Mouse (Mus musculus): Measurements from ENCODE around the gene Bfsp2. TPM values are rescaled to one million over a fixed set of nuclear protein-coding genes. Genes with fewer than 3 reads are reported as not detected.
"Not testable (repeated sequence)": the region's sequence is repeated elsewhere in the genome, so short reads cannot be mapped to it uniquely, and the experiment has no call there.

Bfsp2 gene
- total RNA-seq, 2 experiments from 2014 or later = 1.3 TPM; not detected in 1

DNA sequence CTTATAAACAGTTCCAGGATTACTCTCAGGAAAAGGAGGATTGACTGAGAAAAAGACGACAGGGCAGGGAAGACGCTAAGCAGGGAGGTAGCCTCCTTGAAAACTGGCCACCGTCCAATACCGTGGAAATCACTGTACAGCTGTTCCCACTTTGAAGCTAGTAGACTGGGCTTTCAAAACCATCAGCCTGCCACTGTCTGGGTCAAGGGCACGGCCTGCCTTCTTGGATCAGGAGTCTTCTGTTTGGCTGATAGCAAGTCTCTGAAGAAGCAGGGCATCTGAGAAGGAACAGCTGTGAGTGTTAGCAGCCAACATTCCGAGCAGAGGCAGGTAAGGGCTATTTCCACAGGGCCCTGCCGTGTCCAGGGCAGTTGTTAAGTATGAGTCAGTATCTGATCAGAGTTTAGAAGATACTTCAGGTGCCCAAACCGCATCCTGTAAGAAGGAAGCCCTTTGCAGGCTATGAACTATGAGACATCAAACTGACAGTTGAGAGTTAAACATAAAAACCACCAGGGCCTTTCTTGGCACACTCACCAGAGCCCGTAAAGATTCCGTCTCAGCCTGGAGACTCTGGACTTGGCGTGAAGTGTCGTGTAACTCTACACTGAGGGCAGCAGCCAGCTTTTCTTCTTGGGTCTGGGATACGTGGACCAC lies 48.0 kb downstream of the Bfsp2 start:
- peak; percentile 63 for ATAC-seq (ENCODE audit: poor library complexity, severe bottlenecking)

DNA sequence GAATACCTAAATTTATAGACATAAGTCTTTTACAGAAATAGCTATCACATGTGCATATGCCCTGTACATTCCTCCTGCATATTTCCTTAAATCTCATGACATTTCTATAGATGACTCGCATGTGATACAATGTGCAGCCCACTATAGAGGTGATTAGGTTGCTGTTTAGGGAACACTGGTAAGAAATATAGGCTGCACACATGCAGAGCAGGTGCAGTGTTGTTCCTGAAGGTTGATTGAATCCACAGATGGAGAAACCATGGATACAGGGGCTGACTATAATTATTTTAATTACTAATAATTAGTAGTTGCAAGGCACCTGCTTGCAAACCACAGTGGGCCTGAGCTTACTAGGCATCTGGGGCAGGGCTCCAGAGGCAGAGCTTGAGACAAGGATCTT lies 48.5 kb downstream of the Bfsp2 start:
- ATAC-seq (ENCODE audit: poor library complexity, severe bottlenecking) = no peak

DNA sequence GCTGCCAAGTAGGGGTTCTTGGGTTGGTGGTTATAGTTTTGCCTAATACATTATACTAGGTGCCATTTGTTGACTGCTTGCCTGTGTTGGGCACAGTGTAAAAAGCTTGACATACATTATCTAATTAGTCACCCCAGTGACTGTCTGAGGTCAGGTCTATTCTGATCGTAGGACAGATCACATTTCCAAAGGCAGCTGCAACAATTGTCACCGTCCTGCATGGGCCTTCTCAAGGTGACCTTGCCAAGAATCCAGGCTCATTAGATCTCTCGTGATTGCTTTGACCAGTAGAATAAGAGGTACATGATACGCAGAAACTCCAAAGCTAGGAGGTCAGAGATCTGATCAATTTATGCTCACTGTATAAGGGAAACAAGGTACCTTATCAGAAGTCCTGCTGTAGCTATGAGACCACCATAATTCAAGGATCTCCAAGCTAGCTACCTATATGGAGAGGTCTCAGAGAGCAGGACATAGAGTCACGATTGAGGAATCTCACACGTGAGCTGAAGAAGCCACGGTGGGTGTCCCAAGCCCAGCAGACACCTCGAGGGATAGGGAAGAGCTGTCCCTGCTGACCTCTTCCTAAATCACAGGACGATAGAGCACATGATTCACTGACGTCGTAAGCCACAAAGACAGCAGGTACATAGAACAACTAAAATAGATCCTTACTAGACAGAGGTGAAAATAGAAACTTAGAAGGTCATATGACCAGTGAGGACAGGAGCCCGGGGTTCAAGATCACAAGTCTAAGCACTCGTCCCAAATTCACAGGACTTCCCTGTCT lies 49.6 kb downstream of the Bfsp2 start:
- no peak for ATAC-seq (ENCODE audit: poor library complexity, severe bottlenecking)

DNA sequence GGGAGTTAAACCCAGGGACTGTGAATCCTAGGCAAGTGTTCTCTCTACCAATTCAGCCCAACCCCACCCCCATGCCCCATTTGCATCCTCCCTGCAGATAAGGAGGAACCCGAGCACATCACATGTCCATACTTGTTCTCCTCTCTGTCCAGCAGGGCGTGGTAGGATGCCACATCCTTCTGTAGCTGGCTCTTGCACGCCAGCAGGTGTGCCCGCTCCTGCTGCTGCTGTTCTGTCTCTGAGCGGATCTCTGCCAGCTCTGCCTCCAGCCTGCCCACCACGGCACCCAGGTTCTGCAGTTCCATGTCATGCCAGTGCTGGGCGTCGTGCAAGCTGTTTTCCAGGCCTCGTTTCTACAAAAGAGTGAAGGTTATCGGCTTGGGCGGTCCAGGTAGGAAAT lies 53.8 kb downstream of the Bfsp2 start:
- no peak for ATAC-seq (ENCODE audit: poor library complexity, severe bottlenecking)

DNA sequence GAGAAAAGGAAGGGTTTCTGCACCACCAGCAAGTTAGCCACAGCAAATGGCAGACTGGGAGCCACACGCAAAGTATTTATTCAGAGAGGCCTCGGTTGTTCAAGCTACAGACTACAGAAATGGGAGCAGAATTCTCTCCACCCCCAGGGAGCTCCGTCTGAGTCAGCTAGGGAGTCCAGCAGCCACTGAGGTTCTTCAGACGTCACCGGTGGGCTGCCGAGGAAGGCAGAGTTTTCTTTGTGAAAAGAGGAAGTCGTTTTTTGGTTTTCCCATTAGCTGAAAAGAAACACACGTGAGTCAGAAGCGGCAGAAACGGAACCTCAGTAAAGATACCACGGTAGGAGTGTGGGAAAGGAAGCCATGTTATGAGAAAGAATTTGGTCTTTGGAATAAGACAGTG lies 55.4 kb downstream of the Bfsp2 start:
- peak; percentile 93 for ATAC-seq (ENCODE audit: poor library complexity, severe bottlenecking)

DNA sequence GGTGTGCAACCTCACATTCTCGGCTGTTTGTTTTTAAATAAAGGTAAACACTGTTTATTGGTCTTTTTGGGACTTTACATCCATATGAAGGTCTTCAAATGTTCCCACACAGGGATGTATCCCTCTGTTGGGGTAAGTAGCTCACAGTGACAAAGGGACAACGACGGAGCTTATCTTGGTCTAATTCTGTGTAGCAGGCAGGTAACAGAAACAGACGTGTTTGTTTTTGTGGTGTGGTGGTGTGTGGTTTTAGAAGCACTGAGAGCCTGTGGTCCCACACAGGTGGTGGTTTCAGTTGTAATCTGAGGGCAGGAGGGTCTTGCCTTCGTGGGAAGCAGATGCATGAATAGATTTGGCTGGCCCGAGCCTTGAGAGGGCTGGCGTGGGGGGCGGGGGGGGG lies 56.3 kb downstream of the Bfsp2 start:
- ATAC-seq (ENCODE audit: poor library complexity, severe bottlenecking) = no peak

DNA sequence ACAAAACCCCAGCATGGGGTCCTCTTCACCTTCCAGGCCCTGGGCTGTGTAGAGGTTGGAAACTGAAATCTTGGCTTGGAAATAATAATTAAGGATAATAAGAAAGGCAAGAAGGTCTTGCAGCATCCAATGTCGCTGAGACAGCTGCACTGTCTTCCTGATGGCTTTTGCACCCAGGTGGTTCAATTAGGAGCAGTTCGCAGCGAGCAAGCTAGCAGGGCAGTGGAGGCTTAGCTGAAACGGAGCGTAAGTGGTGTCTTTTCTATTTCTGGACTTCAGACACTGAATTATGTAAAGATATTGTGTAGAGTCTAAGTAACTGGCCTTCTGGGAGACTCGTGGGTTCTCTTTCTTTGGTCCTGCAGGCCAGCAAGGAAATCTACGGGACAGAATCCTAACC lies 56.8 kb downstream of the Bfsp2 start:
- no peak for ATAC-seq (ENCODE audit: poor library complexity, severe bottlenecking)

DNA sequence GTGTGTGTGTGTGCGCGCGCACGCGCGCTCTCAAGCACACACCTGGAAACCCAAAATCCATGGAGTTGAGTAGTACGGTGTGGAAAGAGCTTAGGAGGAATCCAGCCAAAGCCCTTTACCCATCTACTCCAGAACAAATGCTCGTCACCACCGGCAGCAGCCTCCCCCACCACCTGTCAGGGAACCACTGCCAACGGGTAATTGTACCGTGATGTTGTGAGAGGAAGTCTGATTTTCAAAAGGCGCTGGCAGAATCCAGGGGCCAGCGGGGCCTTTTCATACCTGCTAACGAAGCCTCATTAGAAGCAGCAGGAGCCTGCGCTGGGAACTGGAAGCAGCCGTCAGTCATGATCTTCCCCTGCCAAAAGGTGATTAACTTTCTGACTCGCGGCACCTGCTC lies 57.4 kb downstream of the Bfsp2 start:
- ATAC-seq (ENCODE audit: poor library complexity, severe bottlenecking) = no peak

DNA sequence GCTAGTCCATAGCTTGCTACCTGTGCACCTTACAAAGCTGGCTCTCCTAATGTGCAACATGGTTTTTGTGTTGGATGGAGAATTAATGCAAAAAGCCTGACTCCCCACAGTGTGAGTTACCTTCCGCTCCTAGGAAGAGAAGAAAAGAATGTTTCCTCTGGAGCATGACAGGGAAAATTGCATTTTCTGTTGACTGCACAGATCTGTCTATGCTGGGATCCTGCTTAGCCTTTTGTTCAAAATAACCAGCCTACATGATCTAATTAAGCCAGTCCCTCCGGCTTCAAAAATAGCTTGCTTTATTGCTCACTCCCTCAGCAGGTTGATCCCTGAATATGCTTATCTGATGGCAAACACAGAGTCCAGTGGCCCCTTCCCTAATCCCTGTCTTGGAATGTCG lies 59.4 kb downstream of the Bfsp2 start:
- ATAC-seq (ENCODE audit: poor library complexity, severe bottlenecking) = no peak

DNA sequence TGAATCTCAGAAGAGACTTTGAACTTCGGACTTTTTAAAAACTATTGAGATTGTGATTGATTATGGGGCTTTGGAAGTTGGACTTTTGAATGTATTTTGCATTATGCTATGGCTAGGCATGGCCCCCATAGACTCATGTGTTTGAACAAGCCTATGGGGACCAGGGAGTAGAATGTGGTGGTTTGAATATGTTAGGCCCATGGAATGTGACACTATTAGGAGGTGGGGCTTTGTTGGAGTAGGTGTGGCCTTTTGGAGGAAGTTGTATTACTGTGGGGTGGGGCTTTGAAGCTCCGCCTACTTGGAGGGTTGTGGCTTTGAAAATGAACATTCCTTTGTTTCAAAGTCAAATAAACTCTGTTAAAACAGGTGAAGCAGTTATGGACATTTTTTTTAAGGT lies 61.4 kb downstream of the Bfsp2 start:
- ATAC-seq (ENCODE audit: poor library complexity, severe bottlenecking) = no peak

DNA sequence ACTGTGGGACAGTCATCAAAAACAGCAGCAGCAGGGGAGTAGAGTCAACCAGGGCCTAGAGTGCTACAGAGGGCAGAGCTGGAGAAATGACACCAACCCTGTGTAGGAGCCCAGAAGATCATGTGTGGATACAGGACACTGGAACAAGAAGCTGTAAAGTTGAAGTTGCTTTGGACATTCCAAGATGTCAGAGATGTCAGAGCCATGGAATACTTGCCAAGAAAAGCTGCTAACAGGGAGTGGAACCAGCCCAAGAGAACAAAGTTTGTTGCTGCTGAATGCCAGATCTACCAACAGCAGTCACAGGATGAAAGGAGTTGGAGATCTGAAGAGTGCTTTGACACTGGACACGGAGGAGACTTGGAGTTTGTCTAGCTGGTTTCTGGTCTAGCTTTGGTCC lies 62.0 kb downstream of the Bfsp2 start:
- not testable (repeated sequence) for ATAC-seq (ENCODE audit: poor library complexity, severe bottlenecking)

DNA sequence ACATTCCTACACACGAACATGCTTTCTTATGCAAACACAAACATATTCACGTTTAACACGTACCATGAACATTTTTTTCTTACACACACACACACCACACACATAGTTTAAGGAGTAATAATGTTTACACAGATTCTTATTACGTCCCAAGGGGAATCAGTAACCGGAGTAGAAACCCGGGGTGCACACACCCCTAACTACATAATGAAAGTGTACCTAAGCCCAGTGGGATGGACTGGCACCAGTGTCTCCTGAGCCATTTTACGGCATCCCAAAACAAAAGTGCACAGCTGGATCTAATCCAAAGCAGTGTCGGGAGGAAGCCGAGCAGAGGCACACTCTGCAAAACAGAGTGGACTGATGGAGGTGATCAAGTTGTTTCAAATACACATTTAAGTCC lies 66.8 kb downstream of the Bfsp2 start:
- ATAC-seq (ENCODE audit: poor library complexity, severe bottlenecking) = no peak

DNA sequence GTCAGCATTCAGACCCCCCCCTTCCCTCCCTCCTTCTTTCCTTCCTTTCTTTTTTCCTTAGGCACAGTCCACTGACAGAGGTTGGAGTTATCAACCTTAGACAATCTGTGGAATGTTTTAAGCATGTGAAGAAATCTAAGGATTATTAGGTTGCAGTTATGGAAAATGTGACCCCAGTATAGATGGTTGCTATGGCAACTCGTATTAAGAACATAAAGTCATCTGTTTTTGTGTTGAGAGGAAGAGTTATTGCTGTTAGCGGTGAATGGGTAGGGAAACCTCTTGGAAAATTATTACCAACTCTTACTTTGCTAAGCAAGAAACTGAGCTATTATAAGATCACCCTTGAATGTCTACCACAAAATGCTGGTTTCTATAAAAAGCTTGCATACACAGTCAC lies 71.1 kb downstream of the Bfsp2 start:
- ATAC-seq (ENCODE audit: poor library complexity, severe bottlenecking) = no peak

DNA sequence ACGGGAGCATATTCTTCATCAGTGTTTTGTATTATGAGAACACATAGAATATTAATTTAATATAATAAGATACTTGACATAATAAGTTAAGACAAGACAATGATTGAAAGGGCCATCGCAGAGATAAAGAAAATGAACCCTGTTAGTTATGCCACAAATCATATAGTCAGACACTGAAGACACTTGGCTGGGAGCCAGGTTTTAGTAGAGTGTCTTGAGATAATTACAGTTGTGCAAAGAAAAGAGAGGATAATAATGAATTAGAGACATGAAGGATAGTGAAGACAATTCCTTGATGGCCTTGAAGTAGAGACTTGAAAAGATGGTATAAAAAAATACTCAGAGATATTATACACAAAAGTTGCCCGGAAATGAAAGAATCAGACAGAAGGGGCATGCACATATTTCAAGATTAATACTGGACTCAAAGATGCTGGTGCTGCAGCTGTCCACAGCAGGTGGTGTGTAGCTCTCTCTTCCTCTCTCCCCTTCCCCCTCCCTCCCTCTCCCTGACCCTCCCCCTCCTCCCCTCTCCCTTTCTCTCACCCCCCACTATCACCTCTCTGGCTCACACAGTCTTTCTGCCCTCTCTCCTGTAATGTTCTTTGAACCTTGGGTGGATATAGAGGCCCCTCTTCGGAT lies 72.0 kb downstream of the Bfsp2 start:
- no peak for ATAC-seq (ENCODE audit: poor library complexity, severe bottlenecking)

DNA sequence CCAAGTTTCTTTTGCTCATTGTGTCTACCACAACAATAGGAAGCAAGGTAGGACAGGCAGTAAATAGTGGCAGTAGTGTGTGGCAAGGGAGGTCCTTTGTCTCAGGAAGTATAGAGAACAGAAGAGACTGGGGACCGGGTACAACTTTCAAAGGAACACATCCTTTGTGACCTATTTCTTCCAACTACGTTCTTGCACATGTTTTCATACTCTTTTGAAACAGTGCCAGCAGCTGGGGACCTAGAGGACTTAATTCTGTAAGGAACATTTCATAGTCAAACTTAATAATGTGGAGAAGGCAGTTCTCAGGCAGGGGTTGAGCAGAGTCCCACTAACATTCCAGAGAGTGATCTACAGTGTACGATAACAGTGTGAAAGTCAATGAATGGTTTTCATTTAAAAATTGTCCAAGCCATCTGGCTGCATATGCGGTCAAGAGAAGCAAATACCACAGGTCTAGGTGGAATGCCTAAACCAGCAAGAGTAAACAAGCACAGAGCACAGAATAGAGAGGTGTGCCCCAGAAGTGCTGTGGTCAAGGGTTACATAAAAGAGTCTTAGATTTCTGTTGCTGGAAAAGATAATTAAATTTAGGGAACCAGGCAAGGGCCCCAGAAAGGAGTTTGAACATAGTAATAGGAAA lies 76.8 kb downstream of the Bfsp2 start:
- no peak for ATAC-seq (ENCODE audit: poor library complexity, severe bottlenecking)

DNA sequence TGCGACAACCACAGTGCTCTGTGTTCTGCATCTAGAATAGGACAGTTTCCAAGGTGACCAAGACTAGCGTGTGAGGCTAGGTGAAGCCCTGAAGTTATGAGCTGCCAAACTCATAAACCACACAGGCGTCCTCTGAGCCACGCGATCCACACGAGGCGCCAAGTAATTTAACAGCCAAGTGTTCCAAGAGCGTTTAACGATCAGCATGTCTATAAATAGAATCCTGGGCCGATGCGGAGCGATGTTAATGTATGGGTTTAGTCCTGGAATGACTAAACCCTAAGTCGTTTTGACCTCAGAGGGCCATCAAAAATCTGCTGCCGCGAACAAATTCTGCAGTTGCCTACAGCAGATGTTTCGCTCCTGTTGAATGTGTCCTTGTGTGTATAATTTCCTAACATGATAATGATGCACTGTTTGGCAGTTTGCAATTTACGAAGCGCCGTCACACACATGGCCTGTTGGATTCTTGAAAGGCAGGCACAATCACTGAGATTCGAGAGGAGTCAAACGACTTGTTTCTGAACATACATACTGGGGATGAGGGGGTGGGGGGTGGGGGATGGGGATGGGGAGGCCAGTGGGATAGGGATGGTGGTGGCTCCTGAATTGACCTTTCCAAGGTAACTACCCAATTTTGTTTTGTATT lies 81.6 kb downstream of the Bfsp2 start:
- ATAC-seq (ENCODE audit: poor library complexity, severe bottlenecking) = no peak

DNA sequence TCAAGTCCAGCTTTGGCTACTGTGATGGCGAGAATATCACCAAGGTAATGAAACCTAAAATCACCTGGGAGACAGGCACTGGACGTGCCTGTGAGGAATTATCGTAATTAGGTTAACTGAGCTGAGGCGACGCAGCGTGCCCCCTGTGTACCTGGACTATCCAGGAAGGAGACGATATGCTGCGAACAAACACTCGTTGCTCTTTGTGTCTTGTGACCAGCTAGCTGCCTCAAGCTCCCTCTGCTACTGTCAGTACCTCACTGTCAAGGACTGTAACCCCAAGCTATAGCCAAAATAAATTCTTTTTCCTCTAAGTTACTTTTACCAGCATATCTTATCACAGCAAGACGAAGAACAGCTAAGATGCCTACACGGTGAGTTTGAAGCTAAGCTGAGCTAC lies 87.0 kb downstream of the Bfsp2 start:
- no peak for ATAC-seq (ENCODE audit: poor library complexity, severe bottlenecking)

DNA sequence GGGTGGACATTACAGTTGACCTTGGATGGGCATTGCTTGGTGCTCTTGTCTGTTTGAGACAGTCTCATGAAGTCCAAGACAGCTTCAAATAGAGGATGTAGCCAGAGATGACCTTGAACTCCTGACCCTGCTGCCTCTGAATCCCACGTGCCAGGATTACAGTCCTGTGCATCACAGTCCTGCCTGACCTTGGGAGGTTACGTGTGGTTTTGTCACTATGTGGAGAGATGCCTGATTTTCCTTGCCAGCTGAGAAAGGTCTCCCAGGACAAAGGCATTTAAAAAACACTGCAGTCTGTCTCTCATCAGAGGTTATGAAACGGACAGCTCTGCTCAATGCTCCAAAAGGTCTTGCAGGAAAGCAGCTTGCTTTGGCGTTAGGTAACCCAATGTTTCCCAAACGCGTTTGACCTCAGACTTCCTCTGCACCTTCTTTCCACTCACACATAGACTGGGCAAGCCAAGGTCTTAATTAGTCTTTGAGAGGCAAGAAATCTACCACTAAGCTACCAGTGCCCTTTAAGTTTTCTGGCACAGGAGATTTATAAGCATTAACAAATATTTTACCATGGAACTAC lies 88.3 kb downstream of the Bfsp2 start:
- peak; percentile 90 for ATAC-seq (ENCODE audit: poor library complexity, severe bottlenecking)

DNA sequence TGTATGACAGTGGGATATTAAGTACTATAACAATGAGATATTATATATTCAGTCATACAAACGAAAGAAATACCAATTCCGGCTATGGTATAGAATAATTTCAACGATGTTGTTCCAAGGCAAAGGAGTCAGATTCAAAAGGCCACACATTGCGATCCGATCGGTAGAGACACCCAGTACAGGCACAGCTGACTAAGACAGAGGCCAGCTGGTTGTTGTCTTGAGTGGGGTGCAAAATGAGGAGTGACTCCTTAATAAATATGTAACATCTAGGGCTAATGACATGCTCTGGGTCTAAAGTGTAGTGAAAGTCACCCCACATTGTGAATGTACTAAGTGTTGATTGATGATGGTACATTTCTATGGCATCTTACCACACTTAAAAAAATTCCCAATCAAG lies 91.0 kb downstream of the Bfsp2 start:
- ATAC-seq (ENCODE audit: poor library complexity, severe bottlenecking) = no peak

DNA sequence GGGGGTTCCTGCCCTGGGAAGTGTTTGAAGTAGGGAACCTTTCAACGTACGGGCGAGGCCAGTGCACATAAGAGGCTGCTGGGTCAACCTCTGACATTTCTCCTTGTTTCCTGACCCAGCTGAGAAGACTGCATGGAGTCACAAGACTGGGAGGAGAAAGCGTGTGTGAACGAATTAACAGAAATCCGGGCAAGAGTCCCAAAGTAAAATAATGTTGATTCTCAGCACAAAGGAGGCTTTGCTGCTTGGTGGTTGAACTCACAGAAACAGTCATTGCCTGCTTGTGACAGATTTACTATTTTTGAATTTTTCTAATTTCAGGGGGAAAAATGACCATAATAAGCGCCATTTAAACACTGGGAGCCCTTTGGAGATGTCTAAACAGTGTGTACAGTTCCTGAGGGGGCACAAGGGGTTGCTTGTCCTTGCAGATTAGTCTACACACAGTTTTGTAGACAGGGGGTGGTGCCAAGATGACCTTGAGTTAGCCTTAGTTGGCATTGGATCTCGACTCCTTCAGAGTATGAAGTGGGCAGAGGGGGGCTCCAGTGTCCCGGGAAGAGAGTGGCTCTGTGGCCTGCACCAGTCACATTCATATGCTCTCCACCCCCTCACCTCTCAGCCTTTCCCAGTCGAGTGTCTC lies 93.1 kb downstream of the Bfsp2 start:
- no peak for ATAC-seq (ENCODE audit: poor library complexity, severe bottlenecking)

All from megakaryocyte, adult 5-6 weeks (primary cell).